Mouse (Mus musculus): ENCODE measurements around the gene Auts2.

Auts2 gene

DNA sequence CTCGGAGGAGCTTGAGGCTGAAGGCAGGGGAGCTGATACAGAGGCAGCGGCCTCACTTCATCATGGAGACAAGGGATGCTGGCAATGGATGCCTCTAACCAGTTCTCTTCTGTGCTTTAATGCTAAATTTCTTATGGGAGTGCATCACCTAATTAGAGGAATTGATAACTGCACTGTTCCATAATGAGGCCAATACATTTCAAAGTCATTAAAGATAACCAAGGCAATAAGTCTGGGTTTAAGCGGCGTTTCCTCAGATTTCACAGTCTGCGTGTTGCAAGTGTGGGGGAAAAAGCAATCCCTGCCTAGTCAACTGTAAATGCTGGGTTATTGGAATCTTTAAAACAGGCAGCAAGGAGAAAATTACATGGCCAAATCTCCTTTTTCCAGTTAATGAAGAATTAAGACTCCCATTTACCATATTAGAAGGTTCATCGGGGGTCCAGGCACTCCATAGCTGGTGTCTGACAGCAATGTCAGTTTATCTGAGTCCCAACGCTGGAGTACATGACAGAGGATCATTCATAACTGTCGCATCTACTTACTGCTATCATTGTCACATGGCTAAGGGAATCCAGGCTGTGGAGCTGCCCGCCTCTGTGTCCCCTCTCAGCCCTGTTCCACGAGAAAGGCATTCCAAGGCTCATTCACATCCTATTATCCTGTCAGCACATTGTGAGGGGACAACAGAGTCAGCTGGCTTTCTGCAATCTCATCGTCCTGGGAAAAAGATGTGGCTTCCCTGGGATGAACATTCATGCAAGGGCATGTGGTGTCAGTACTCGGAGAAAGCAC, 623.0 kb downstream of the Auts2 start:
- DNase-seq (ENCODE audit: low read depth, low spot score): no peak

GRCm38 (mm10) chr5:131916791-131917403, 626.2 kb downstream of the Auts2 start:
- no peak for DNase-seq (ENCODE audit: low read depth, low spot score)

DNA sequence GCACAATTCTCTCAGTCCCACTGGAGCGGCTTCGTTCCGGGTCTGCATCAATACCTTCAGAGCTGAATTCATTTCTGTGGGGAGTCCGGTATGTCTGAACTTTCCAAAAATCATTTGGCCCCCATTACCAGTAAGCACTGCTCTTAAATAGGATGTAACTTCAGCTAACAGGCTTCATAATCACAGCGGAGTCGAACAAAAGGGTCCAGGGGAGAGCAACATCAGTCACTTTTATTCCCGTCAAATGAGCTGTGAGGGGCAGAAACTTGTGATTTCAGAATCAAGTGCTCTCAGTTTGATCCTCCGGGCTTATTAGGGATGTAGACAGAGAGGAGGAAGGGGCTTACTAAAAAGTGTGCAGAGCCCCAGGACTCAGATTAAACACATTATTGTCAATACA, 629.6 kb downstream of the Auts2 start:
- no peak for DNase-seq (ENCODE audit: low read depth, low spot score)

- no peak for DNase-seq (ENCODE audit: low read depth, low spot score)
Observed at GRCm38 (mm10) chr5:131912983-131913382, 630.2 kb downstream of the Auts2 start.

DNA sequence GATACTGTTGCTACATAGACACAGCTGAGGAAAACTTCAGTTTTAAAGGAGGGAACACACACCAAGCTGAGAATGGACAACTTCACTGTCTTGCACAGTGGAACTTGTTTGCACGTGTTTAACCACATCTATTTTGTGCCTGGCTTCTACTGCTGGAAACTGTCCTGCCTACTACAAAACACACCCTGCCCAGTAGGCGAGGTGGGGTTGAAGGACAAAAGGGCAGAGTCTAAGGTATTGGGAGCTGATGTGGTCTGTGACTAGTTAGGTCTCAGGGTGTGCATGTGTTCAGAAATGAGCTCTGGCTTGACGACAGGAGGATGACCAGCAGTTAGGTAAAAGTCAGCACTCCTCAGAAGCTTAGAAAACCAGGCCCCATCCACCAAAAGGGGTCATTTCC, 636.8 kb downstream of the Auts2 start:
- DNase-seq (ENCODE audit: low read depth, low spot score): no peak

- DNase-seq (ENCODE audit: low read depth, low spot score): no peak
Observed at GRCm38 (mm10) chr5:131904478-131904877, 638.7 kb downstream of the Auts2 start.

DNA sequence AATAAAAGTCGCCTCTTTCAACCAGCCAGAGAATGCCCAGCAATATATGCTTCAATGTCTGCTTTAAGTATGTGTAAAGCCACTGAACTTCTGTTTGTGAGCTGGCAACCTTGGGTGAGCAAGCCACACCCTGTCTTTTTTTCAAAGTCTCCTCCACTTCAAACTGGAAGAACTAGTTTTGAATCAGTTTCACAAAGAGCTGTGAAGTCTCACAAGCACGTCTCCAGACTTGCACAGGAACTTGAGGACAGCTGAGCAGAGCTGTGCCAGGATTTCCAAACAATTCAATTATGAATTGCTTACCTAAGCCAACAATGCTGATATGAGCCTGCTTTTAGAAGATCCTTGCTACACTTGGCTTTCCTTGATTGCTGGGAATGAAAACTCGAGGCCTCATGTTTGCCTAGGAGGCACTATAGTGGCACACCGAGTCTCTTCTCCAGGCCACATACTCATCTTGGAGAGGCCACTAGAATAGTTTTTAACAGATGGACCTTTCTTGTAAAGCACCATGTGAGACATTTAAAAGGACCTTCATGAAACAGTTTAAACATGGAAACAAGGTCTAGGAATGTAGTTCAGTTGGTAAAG, 645.0 kb downstream of the Auts2 start:
- no peak for DNase-seq (ENCODE audit: low read depth, low spot score)

DNA sequence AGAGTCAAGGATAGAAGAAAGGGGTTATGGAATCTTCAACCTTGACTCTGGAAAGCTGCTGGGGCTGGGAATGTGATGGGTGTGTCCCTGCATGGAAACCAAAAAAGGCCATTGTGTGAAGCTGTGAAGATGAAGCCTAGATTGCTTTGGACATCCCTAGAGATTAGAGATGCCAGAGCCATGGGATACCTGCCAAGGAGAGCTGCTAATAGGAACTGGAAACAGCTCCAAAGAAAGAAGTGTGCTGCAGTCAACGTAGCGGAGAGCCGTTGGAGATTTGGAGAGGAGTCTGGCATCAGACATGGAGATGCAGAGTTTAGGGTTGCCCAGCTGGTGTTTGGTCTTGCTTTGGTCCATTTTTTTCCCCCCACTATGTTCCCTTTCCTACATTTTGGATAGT, 656.5 kb downstream of the Auts2 start:
- no peak for DNase-seq (ENCODE audit: low read depth, low spot score)

- no peak for DNase-seq (ENCODE audit: low read depth, low spot score)
Observed at GRCm38 (mm10) chr5:131876569-131876968, 666.6 kb downstream of the Auts2 start.

GRCm38 (mm10) chr5:131875976-131876375, 667.2 kb downstream of the Auts2 start:
- DNase-seq (ENCODE audit: low read depth, low spot score): no peak

DNA sequence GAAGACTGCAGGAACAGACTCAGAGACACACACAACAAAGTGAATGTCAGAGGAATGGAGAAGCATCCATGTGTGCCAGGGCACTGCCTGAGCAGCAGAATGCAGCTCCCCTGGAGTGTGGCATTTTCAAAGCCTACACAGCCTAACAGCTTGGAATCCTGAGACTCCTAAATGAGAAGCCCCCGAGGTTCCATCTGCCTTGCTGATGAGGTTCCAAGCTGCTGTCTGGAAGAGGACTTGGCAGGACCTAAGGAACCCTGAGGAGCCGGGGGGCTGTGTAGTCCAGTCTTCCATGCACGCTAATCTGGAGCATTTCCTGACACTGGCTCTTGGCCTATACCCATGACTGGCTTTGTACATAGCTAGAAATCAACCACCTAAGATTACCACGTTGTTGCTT, 670.0 kb downstream of the Auts2 start:
- no peak for DNase-seq (ENCODE audit: low read depth, low spot score)

GRCm38 (mm10) chr5:131869711-131870499, 673.2 kb downstream of the Auts2 start:
- no peak for DNase-seq (ENCODE audit: low read depth, low spot score)

- no peak for DNase-seq (ENCODE audit: low read depth, low spot score)
Observed at GRCm38 (mm10) chr5:131865200-131865599, 677.9 kb downstream of the Auts2 start.

- no peak for DNase-seq (ENCODE audit: low read depth, low spot score)
Observed at GRCm38 (mm10) chr5:131857976-131858375, 685.2 kb downstream of the Auts2 start.

GRCm38 (mm10) chr5:131855358-131855757, 687.8 kb downstream of the Auts2 start:
- no peak for DNase-seq (ENCODE audit: low read depth, low spot score)

DNA sequence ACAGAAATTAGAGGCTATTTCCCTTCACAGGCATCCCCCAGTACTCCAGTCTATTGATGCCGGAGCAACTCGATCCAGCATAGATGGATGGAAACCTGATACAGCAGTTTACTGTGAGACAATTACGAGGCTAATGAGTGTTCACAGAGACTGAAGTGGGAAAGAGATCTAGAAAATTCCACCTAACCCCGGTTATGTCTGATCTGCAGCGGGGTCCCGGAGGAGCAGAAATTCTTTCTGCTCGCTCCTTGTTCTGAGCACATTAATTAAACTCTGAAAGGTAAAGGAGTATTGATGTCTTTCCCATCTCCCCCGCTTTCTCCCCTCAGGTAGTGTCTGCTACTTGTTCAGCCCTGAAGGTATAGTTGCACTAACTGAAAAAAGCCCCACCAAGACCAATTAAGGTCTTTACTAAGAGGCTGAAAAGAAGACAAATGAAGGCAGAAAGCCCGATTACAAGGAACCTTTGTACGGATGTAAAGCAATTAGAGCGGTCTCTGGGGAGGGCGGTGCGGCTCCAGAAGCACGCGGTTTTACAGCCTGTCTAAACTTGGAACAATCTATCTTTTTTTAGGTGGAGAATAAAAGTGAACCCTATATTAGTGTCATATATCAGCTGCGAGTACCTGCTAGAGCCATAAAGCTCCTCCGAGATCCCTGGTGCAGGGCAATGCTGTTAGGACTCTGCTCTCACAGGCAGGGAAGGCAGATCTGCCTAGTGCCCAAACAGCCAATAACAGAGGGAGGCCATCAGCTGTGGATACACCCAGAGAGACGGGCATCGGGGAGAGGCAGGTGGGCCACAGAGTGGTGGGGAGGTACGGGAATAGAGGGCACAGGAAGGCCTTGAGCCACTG, 691.3 kb downstream of the Auts2 start:
- DNase-seq (ENCODE audit: low read depth, low spot score): no peak

GRCm38 (mm10) chr5:131850632-131851335, 692.4 kb downstream of the Auts2 start:
- no peak for DNase-seq (ENCODE audit: low read depth, low spot score)

DNA sequence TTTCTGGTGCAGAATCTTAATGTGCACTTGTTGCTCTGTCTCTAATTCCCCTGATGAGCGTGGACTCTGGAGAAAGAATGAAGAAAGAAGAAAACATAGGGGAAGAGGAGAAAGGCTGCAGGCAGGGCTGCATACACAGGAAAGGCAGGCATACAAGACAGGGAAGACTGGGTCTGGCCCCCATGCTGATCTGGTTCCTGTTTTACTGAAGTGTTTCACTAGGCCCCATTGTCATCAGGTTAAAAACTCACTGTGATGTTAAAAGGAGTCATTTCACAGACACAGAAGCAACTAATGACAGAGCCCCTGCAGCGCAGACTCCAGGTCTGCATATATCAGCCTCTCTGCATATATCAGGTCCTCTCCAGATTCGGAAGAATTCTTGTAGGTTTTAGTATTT, 693.5 kb downstream of the Auts2 start:
- no peak for DNase-seq (ENCODE audit: low read depth, low spot score)

- no peak for DNase-seq (ENCODE audit: low read depth, low spot score)
Observed at GRCm38 (mm10) chr5:131844519-131844800, 698.7 kb downstream of the Auts2 start.

- DNase-seq (ENCODE audit: low read depth, low spot score): no peak
Observed at GRCm38 (mm10) chr5:131843766-131844518, 699.2 kb downstream of the Auts2 start.

Measured in c-Kit-negative CD71-positive TER-119-positive erythroid progenitor cells, embryonic 14.5 days (primary cell).